Mouse (Mus musculus): ENCODE data around the gene Olfr1330. TPM values are rescaled to one million over a fixed set of nuclear protein-coding genes. Genes with fewer than 3 reads are reported as not detected.
"Not testable (repeated sequence)": the region's sequence is repeated elsewhere in the genome, so short reads cannot be mapped to it uniquely, and the experiment has no call there.

Gene Olfr1330
- under 1 TPM in 1 of 2 experiments, not detected in 1; 0.20 TPM for polyA plus RNA-seq (2017; shearing (Covaris generic))

DNA sequence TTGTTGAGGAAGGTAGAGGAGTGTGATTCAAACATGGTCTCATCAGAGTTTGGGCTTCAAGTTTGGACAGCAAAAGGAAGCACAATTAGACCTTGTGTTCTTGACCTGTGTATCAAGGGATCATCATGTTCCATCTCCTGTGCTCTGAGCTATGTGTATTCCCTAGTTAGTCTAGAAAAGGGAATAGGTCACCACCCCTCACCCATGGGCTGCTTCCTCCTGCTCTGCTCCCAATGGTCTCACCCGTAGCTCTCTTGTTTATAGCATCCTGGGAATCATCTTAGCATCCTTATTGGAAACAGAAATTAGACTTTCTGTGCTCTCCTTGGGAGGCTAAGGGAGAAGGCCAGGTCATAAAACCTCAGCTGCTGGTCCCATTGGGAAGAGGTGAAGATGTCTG is at the start of gene Olfr1330:
Olfr1330 (plus strand) TSS at position 301 of the 400 bp plus-strand sequence.
- ATAC-seq, result no peak

GRCm38 (mm10) chr4:118861791-118862190 is 26.6 kb upstream of the Olfr1330 start:
- no peak for ATAC-seq

DNA sequence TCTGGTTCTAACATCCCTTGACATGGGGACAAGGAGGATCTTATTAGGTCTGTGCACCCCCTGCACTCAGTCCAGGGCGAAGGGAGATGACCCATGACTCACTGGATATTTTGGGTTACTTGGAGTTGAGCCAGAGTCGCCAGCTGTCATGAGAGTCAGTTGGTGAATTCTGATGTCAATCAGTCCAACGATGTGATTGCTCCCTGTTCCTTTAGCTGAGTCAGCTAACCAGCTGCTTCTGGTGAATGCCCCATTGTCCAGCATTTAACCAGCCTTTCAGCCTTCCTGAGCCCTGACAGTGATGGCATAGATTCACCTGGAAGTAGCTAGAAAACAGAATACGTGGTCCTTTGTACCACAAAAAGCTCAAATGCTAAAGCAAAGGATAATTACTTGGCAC is 25.7 kb upstream of the Olfr1330 start:
- ATAC-seq, result no peak

DNA sequence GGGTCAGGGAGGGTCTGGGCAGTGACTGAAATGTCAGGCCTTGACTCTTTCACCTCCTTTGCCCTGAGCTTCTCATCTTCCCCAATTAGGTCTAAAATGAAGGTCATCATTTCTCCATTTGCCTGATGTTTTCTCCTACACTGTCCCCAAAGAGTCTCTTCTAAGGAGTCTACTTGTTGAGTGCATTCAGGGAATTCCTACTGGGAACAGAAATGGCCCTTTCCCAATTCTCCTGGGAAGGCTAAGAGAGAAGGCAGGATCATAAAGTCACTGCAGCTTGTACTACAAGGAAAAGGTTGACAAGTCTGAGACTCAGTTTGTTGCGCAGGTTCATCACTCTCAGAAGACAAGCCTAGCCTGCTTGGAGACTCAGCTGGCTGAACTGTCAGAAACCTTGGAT is 24.0 kb upstream of the Olfr1330 start, which contains the start of gene Olfr1331:
Olfr1331 (plus strand) TSS at position 301 of the 400 bp plus-strand sequence.
- ATAC-seq, result no peak

GRCm38 (mm10) chr4:118867566-118867965 is 20.8 kb upstream of the Olfr1330 start:
- ATAC-seq, result no peak

GRCm38 (mm10) chr4:118901981-118902380 is 13.6 kb downstream of the Olfr1330 start:
- no peak for ATAC-seq

DNA sequence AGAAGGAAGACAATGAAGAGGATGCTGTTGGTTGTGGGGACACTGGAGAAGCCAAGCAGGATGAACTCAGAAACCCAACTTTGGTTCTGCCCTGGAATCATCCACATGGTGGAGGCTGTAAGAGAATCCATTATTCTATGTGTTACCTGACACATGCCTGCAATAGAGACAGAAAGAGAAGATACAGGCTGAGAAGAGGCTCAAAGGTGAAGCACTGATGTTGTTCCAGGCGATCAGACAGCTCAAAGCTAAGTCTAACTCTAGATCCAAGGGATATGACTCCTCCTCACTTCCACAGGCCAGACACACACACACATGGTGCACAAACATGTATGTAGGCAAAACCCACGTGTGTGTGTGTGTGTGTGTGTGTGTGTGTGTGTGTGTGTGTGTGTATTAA is 29.0 kb downstream of the Olfr1330 start, which contains the start of gene Olfr1329:
Olfr1329 (minus strand) TSS at position 101 of the 400 bp plus-strand sequence.
- ATAC-seq, result not testable (repeated sequence)

DNA sequence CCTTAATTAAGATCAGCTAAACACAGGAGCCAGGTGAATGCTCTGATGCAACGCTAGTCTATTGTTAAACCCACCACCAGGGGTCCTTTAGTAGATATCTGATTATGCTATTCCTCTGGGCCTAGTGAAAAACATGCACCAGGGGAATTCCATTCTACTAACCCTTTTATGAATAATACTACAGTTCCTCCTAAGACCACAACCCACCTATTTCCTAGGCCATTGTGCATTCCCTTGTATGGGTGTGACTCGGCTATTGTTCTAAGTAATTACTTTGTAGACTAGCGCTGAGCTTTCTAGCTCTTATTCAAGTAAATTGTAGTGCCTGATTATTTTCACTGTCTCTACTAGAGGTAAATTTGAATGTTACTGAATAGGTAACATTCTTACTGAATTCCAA is 42.9 kb downstream of the Olfr1330 start:
- ATAC-seq, result not testable (repeated sequence)

DNA sequence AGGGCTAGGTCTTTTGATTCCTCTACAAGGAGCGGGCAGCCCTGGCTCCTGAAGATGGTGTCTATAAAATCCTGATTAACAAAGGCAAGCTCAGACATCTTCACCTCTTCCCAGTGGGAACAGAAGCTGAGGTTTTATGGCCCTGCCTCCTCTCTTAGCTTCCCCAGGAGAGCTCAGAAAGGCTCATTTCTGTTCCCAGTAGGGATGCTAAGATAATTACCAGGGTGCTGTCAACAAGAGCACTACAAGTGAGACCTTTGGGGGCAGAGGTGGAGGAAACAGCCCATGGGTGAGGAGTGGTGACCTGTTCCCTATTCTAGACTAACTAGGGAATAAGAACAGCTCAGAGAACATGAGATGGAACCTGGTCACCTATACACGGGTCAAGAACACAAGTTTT is 50.1 kb downstream of the Olfr1330 start, which contains the start of gene Olfr1328:
Olfr1328 (minus strand) TSS at position 101 of the 400 bp plus-strand sequence.
- ATAC-seq, result no peak

Other genes starting within 250 kb of the Olfr1330 start
- gene Olfr62, start 229.6 kb upstream of the Olfr1330 start, polyA plus RNA-seq (2017; shearing (Covaris generic)), result not detected
- under 1 TPM in 1 of 2 experiments, not detected in 1; 0.26 TPM for gene Olfr1342, start 195.8 kb upstream of the Olfr1330 start, polyA plus RNA-seq (2017; shearing (Covaris generic))
- gene Olfr1341, start 185.1 kb upstream of the Olfr1330 start, polyA plus RNA-seq (2017; shearing (Covaris generic)), result under 1 TPM in 1 of 2 experiments, not detected in 1; 0.09 TPM
- gene Olfr1340, start 168.5 kb upstream of the Olfr1330 start, polyA plus RNA-seq (2017; shearing (Covaris generic)), result not detected
- gene Olfr1339, start 156.4 kb upstream of the Olfr1330 start, polyA plus RNA-seq (2017; shearing (Covaris generic)), result not detected
- not detected for gene Olfr1338, start 129.9 kb upstream of the Olfr1330 start, polyA plus RNA-seq (2017; shearing (Covaris generic))
- gene Olfr1337, start 106.0 kb upstream of the Olfr1330 start, polyA plus RNA-seq (2017; shearing (Covaris generic)), result not detected
- not detected for gene Olfr1335, start 78.7 kb upstream of the Olfr1330 start, polyA plus RNA-seq (2017; shearing (Covaris generic))
- not detected for gene Olfr1333, start 52.3 kb upstream of the Olfr1330 start, polyA plus RNA-seq (2017; shearing (Covaris generic))
- not detected for gene Olfr1331, start 23.9 kb upstream of the Olfr1330 start, polyA plus RNA-seq (2017; shearing (Covaris generic))
- gene Olfr1329, start 28.9 kb downstream of the Olfr1330 start, polyA plus RNA-seq (2017; shearing (Covaris generic)), result not detected
- not detected for gene Olfr1328, start 50.0 kb downstream of the Olfr1330 start, polyA plus RNA-seq (2017; shearing (Covaris generic))
- not detected for gene Lao1, start 73.0 kb downstream of the Olfr1330 start, polyA plus RNA-seq (2017; shearing (Covaris generic))
- 10 to 100 TPM; 33.8 to 49.9 TPM for gene Slc2a1, start 220.1 kb downstream of the Olfr1330 start, polyA plus RNA-seq (2017; shearing (Covaris generic))